Mouse (Mus musculus) G1E (cell line): ENCODE measurements around the gene Cybc1.

Experiments used
- CTCF ChIP-seq: IDR thresholded peaks from 2 replicates; pipeline ENCODE4 v1.5.1; 2012; ENCODE audit warnings: low read depth, low read length, inconsistent platforms, mixed read lengths
- GATA1 ChIP-seq: IDR thresholded peaks from 2 replicates; pipeline ENCODE4 v1.6.1; 2012; ENCODE audit warnings: borderline replicate concordance, low read length, inconsistent platforms, mixed read lengths
- POLR2AphosphoS5 ChIP-seq: IDR thresholded peaks from 2 replicates; pipeline ENCODE4 v1.6.1; 2012; ENCODE audit warnings: low read depth, low read length, inconsistent platforms; ENCODE audit not compliant: insufficient replicate concordance
- TAL1 ChIP-seq: conservative IDR thresholded peaks from 2 replicates; pipeline ENCODE4 v1.6.1; 2012; ENCODE audit warnings: low read depth, low read length, inconsistent platforms, mixed read lengths

DNA sequence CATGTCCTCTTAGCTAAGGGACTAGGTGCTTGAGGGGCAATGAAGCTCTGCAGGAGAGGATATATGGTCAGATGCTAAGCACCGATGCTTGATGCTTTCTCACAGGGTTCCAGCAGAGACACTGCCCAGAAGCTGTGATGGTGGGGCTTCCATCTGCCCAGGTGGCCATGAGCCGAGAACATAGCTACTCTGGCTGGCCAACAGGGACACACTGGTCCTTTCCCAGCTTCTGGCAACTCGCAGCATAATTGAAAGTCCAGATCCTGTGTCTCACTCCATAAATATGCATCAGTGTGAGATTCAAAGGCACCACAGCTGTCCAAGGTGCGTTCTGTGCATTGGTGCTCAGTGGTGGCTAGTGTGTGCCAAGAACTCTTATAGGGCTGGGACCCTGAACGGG, 55.9 kb downstream of the Cybc1 start:
- TF ChIP-seq CTCF (no peak), GATA1 (no peak), TAL1 (no peak), POLR2AphosphoS5 (no peak)
